Mouse (Mus musculus): Measurements from ENCODE around the gene Hoxb4. TPM values are rescaled to one million over a fixed set of nuclear protein-coding genes. Genes with fewer than 3 reads are reported as not detected.

Gene Hoxb4
- polyA plus RNA-seq, 1 experiment from 2014 or later: 2.0 TPM

- 41% methylated on average over 2 of the region's 2 CpGs for WGBS
- peaks cover 65% of the 10 kb centered on the region for H3K4me1 ChIP-seq
- no peak for DNase-seq (ENCODE audit: low spot score)
- H3K4me3 ChIP-seq: 0 out of 2 replicates have a peak overlapping the region, but pooled peaks have one; percentile 78
- peak overlapping the region; percentile 95 for H3K27ac ChIP-seq
- H3K9me3 ChIP-seq: no peaks in the 10 kb centered on the region
- H3K36me3 ChIP-seq: no peaks in the 10 kb centered on the region
- peaks cover 91% of the 10 kb centered on the region for H3K27me3 ChIP-seq (ENCODE audit: insufficient read depth, poor library complexity, severe bottlenecking)
Measured at GRCm38 (mm10) chr11:96350791-96351190, 32.7 kb downstream of the Hoxb4 start.

GRCm38 (mm10) chr11:96351312-96351711 is 33.2 kb downstream of the Hoxb4 start:
- Histone ChIP-seq H3K4me1 (peaks cover 60% of the 10 kb centered on the region), H3K4me3 (peak overlapping the region; percentile 78), H3K9me3 (no peaks in the 10 kb centered on the region), H3K36me3 (no peaks in the 10 kb centered on the region), H3K27ac (peak overlapping the region; percentile 95), H3K27me3 (ENCODE audit: insufficient read depth, poor library complexity, severe bottlenecking) (peaks cover 91% of the 10 kb centered on the region)
- no peak for DNase-seq (ENCODE audit: low spot score)
- WGBS: 10% methylated on average over 11 of the region's 11 CpGs

GRCm38 (mm10) chr11:96351831-96352230 is 33.8 kb downstream of the Hoxb4 start:
- Histone ChIP-seq H3K27me3 (ENCODE audit: insufficient read depth, poor library complexity, severe bottlenecking) (peaks cover 91% of the 10 kb centered on the region), H3K36me3 (no peaks in the 10 kb centered on the region), H3K9me3 (no peaks in the 10 kb centered on the region), H3K4me1 (peaks cover 56% of the 10 kb centered on the region), H3K27ac (peak overlapping the region; percentile 95), H3K4me3 (peak overlapping the region; percentile 78)
- 2% methylated on average over 22 of the region's 22 CpGs for WGBS
- DNase-seq (ENCODE audit: low spot score): no peak

GRCm38 (mm10) chr11:96352691-96353521 is 34.8 kb downstream of the Hoxb4 start:
- Histone ChIP-seq H3K9me3 (no peaks in the 10 kb centered on the region), H3K4me1 (peaks cover 56% of the 10 kb centered on the region), H3K4me3 (peak overlapping the region; percentile 78), H3K27ac (peak overlapping the region; percentile 95), H3K27me3 (ENCODE audit: insufficient read depth, poor library complexity, severe bottlenecking) (peaks cover 93% of the 10 kb centered on the region), H3K36me3 (no peaks in the 10 kb centered on the region)
- under 1% methylated on average over 75 of the region's 75 CpGs for WGBS
- DNase-seq (ENCODE audit: low spot score): peak; percentile 85

GRCm38 (mm10) chr11:96353522-96353841 is 35.4 kb downstream of the Hoxb4 start:
- DNase-seq (ENCODE audit: low spot score): peak; percentile 76
- H3K27me3 ChIP-seq (ENCODE audit: insufficient read depth, poor library complexity, severe bottlenecking): peaks cover 92% of the 10 kb centered on the region
- H3K27ac ChIP-seq: peak overlapping the region; percentile 95
- H3K4me1 ChIP-seq: peaks cover 53% of the 10 kb centered on the region
- WGBS: 1% methylated on average over 14 of the region's 14 CpGs
- peak overlapping the region; percentile 78 for H3K4me3 ChIP-seq
- no peaks in the 10 kb centered on the region for H3K36me3 ChIP-seq
- no peaks in the 10 kb centered on the region for H3K9me3 ChIP-seq

- no peaks in the 10 kb centered on the region for H3K9me3 ChIP-seq
- no peak for DNase-seq (ENCODE audit: low spot score)
- 8% methylated on average over 8 of the region's 8 CpGs for WGBS
- H3K36me3 ChIP-seq: no peaks in the 10 kb centered on the region
- H3K4me1 ChIP-seq: peaks cover 48% of the 10 kb centered on the region
- peak overlapping the region; percentile 95 for H3K27ac ChIP-seq
- peak overlapping the region; percentile 78 for H3K4me3 ChIP-seq
- peaks cover 91% of the 10 kb centered on the region for H3K27me3 ChIP-seq (ENCODE audit: insufficient read depth, poor library complexity, severe bottlenecking)
Measured at GRCm38 (mm10) chr11:96353939-96354338, 35.9 kb downstream of the Hoxb4 start.

- peak overlapping the region; percentile 78 for H3K4me3 ChIP-seq
- peaks cover 45% of the 10 kb centered on the region for H3K4me1 ChIP-seq
- no peaks in the 10 kb centered on the region for H3K36me3 ChIP-seq
- DNase-seq (ENCODE audit: low spot score): no peak
- H3K27ac ChIP-seq: peak overlapping the region; percentile 95
- 1% methylated on average over 25 of the region's 25 CpGs for WGBS
- H3K27me3 ChIP-seq (ENCODE audit: insufficient read depth, poor library complexity, severe bottlenecking): peaks cover 87% of the 10 kb centered on the region
- no peaks in the 10 kb centered on the region for H3K9me3 ChIP-seq
Measured at GRCm38 (mm10) chr11:96354376-96354775, 36.3 kb downstream of the Hoxb4 start.

GRCm38 (mm10) chr11:96354801-96355311 is 36.8 kb downstream of the Hoxb4 start:
- H3K4me1 ChIP-seq: peaks cover 40% of the 10 kb centered on the region
- H3K36me3 ChIP-seq: no peaks in the 10 kb centered on the region
- peak overlapping the region; percentile 78 for H3K4me3 ChIP-seq
- peak overlapping the region; percentile 95 for H3K27ac ChIP-seq
- 11% methylated on average over 9 of the region's 9 CpGs for WGBS
- no peaks in the 10 kb centered on the region for H3K9me3 ChIP-seq
- DNase-seq (ENCODE audit: low spot score): no peak
- peaks cover 86% of the 10 kb centered on the region for H3K27me3 ChIP-seq (ENCODE audit: insufficient read depth, poor library complexity, severe bottlenecking)

GRCm38 (mm10) chr11:96363807-96364206 is 45.7 kb downstream of the Hoxb4 start:
- H3K4me3 ChIP-seq: no peak overlapping the region
- H3K4me1 ChIP-seq: peaks cover 18% of the 10 kb centered on the region
- H3K27ac ChIP-seq: no peak overlapping the region
- H3K27me3 ChIP-seq (ENCODE audit: insufficient read depth, poor library complexity, severe bottlenecking): peaks cover 84% of the 10 kb centered on the region
- WGBS: 3% methylated on average over 5 of the region's 5 CpGs
- H3K36me3 ChIP-seq: no peaks in the 10 kb centered on the region
- H3K9me3 ChIP-seq: no peaks in the 10 kb centered on the region
- peak; percentile 64 for DNase-seq (ENCODE audit: low spot score)

- Histone ChIP-seq H3K36me3 (no peaks in the 10 kb centered on the region), H3K9me3 (no peaks in the 10 kb centered on the region), H3K4me3 (peak within 1 kb of the TSS; percentile 50), H3K27me3 (ENCODE audit: insufficient read depth, poor library complexity, severe bottlenecking) (peaks cover 92% of the 10 kb centered on the region), H3K27ac (peak within 1 kb of the TSS; percentile 64), H3K4me1 (peaks cover 21% of the 10 kb centered on the region)
- DNase-seq (ENCODE audit: low spot score): peak; percentile 66
- WGBS: 3% methylated on average over 26 of the region's 26 CpGs
Measured at GRCm38 (mm10) chr11:96365441-96366091, 47.5 kb downstream of the Hoxb4 start, which contains the start of gene Hoxb1. Gene Hoxb1, plus strand, starts transcription at chr11:96365752.

- no peaks in the 10 kb centered on the region for H3K9me3 ChIP-seq
- peak overlapping the region; percentile 64 for H3K27ac ChIP-seq
- no peaks in the 10 kb centered on the region for H3K36me3 ChIP-seq
- WGBS: 1% methylated on average over 47 of the region's 47 CpGs
- peaks cover 21% of the 10 kb centered on the region for H3K4me1 ChIP-seq
- peaks cover 96% of the 10 kb centered on the region for H3K27me3 ChIP-seq (ENCODE audit: insufficient read depth, poor library complexity, severe bottlenecking)
- H3K4me3 ChIP-seq: peak overlapping the region; percentile 50
- DNase-seq (ENCODE audit: low spot score): peak; percentile 70
Measured at GRCm38 (mm10) chr11:96366092-96367041, 48.3 kb downstream of the Hoxb4 start.

- H3K36me3 ChIP-seq: no peaks in the 10 kb centered on the region
- no peak overlapping the region for H3K27ac ChIP-seq
- 0 out of 2 replicates have a peak overlapping the region, but pooled peaks have one; percentile 50 for H3K4me3 ChIP-seq
- DNase-seq (ENCODE audit: low spot score): no peak
- peaks cover 99% of the 10 kb centered on the region for H3K27me3 ChIP-seq (ENCODE audit: insufficient read depth, poor library complexity, severe bottlenecking)
- no peaks in the 10 kb centered on the region for H3K9me3 ChIP-seq
- H3K4me1 ChIP-seq: peaks cover 26% of the 10 kb centered on the region
- WGBS: 20% methylated on average over 6 of the region's 6 CpGs
Measured at GRCm38 (mm10) chr11:96367141-96367540, 49.1 kb downstream of the Hoxb4 start.
